Mouse (Mus musculus): ENCODE results near the gene Tmem88.

GRCm38 (mm10) chr11:69443328-69443727, 45.3 kb upstream of the Tmem88 start:
- TF ChIP-seq POLR2A (IDR thresholded peaks at IDR 0.05; ENCODE audit: control insufficient read depth, extremely low read depth, insufficient read depth, low read length, poor library complexity) (no peak), CTCF (IDR thresholded peaks at IDR 0.05; ENCODE audit: borderline replicate concordance, control insufficient read depth, extremely low read depth, insufficient read depth, low read length, poor library complexity) (no peak)

Data from thymus, adult 2 months (tissue).